Mouse (Mus musculus) stomach, postnatal 0 days (tissue): ENCODE measurements around the gene Pik3r3.

Experiments used
- CTCF ChIP-seq: IDR thresholded peaks from 2 replicates; pipeline ENCODE4 v1.5.1; 2016; ENCODE audit warnings: antibody characterized with exemption, low read depth, mild to moderate bottlenecking, moderate library complexity
- EP300 ChIP-seq: optimal IDR thresholded peaks from 2 replicates; pipeline ENCODE3; 2016; ENCODE audit warnings: antibody characterized with exemption

DNA sequence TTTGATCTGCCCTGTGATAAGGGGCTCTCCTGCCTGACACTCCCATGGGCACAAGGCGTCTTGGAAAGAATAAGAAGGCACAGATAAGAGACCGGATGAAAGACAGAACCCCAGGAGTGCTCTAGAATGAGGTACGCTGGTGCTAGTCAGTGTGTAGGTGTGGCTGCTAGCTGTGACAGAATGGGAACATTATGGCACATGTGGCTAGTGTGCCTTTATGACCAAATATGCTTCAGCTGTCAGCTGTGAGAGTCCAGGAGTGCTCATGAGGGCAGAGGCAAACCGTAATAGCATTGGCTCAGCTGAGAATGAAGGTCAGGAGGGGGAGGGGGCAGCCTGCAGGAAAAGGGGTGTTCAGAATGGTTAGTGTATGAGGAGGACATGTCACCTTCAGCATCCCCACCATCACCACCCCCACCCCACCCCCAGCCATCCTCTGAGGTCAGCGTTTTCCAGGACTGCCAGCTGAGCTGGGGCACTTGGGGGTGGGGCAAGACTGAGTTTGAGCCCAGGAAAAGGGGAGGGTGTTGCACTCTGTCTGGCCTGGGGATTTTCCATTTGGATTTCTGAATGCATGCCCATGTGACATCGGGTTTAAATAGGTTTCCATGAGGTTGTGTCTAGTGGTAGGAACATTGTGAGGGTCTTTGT lies 46.8 kb upstream of the Pik3r3 start:
- no peak for TF ChIP-seq CTCF
- no peak for TF ChIP-seq EP300
